Mouse (Mus musculus): ENCODE results near the gene Stk10.
"Not testable (repeated sequence)": the region's sequence is repeated elsewhere in the genome, so short reads cannot be mapped to it uniquely, and the experiment has no call there.

Stk10 gene

GRCm38 (mm10) chr11:32594122-32594521 is 61.0 kb downstream of the Stk10 start:
- no peak for DNase-seq (ENCODE audit: extremely low read depth, low read depth)

DNA sequence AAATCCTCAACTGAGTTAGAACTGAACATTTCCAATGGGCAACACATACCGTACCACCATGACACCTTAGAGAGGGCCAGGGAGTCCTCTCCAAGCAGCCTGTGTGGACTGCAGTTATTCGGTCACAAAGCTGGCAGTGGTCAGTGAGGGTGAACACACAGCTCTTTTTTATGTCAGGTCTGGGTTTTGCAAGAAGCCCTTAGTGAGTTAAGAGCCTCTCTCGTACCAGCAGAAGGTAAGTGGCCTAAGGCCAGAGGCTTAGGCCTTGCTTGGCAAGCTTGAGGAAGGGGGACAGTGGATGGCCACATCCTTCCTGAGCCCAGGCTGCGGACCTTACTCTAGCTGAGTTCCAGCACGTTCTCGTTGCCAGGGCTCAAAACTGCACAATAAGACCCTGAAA is 67.3 kb downstream of the Stk10 start:
- no peak for DNase-seq (ENCODE audit: extremely low read depth, low read depth)

DNA sequence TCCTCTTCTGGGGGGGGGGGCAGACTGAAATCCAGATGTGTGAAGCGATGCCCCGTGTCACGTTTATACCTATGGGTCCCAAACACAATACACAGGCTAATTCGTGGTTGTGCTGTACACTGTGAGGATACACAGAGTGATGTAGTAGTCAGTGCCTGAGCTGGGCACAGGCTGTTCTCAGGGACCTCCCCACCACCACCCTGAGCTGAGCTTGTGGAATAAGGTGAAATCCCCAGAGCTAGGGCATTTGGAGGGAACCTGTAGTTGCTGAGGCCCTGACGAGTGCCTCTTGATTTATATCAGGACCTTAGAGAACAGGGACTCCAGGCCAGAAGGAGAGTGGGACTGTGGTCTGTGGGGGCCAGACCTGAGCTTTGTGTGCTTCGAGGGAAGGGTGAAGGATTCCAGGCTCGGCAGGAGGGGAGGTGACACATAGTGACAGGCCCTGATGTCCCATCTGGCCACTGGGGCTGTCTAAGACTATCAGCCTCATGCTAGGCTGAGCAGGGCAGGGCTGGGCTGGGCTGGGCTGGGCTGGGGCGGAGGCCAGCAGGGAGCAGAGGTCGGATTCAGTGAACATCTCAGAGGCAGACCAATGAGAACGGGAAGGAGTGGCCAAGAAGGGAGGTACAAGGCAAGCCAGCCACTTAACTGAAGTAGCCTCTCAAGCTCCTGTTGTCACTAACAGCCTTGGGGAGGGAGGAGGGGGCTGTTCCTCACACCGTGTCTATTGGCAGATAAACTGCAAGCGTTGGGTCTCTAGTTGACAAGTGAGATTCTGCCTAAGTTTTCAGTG is 68.6 kb downstream of the Stk10 start:
- no peak for DNase-seq (ENCODE audit: extremely low read depth, low read depth)

DNA sequence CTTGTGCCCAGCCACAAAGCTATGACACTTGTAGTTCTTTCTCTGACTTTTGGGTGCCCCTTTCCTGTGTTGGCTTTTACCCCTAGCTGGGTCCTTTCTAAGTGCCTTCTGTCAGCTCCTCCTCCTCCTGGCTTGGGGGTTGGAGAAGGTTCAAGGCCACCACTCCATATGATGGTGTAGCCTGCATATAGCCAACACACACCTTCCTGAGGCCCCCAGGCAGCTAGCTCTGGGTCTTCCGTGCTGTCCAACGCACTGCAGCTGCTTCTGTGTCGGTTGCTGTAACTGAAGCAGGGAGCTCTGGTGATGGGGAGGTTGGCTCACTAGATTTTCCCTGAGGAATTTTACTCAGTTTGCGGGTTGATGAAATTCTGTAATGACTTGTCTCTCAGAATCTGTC is 71.6 kb downstream of the Stk10 start:
- no peak for DNase-seq (ENCODE audit: extremely low read depth, low read depth)

DNA sequence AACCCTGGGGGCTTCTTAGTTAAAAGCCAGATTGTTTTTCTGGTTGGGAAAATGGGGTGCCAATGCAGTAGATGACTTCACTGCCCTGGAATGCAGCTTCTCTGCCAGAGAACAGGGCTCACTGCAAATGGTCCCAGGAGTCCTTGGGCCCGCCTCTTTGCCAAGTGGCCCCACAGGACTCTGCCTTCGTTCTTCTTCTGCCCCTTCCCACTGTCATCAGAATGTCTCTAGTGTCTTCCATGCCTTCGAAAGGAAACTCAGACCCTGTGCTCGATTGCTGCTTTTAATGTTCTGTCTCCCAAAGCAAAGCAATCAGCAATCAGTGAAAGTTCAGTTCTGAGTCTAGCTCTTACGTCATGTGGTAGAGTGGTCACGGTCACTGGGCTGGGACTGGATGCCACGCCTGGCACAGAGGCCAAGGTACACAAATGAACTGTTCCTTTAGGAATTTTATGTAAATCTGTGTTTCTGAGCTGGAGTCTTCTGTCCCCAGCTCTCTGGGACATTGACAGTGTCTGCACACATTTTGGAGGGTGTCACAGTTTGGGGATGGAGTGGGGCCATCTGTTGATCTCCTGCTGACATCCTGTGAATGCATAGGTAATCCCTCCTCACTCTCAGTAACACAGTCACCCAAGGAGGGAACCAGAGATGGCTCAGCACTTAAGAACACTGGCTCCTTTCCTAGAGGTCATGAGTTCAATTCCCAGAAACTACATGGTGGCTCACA is 72.2 kb downstream of the Stk10 start:
- DNase-seq (ENCODE audit: extremely low read depth, low read depth): no peak

DNA sequence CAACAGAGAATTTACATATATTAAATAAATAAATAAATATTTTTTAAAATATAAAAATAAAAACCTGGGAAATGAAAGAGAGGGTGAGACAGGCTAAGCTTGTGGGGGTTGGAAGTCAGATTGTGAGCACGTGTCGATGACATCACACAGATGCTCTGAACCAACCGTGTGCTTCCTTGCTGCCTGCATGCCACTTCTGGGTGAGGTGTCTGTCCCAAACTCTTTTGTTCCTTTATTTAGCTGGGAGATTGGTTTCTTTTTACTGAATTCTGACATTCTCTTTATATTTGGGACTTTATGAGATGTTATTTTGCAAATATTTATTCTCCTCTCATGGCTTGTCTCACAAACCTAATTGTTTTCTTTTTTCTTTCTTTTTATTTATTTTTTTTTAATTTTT is 72.8 kb downstream of the Stk10 start:
- DNase-seq (ENCODE audit: extremely low read depth, low read depth): no peak

GRCm38 (mm10) chr11:32607319-32607718 is 74.2 kb downstream of the Stk10 start:
- no peak for DNase-seq (ENCODE audit: extremely low read depth, low read depth)

- DNase-seq (ENCODE audit: extremely low read depth, low read depth): no peak
These were observed 77.5 kb downstream of the Stk10 start for GRCm38 (mm10) chr11:32610616-32611015.

DNA sequence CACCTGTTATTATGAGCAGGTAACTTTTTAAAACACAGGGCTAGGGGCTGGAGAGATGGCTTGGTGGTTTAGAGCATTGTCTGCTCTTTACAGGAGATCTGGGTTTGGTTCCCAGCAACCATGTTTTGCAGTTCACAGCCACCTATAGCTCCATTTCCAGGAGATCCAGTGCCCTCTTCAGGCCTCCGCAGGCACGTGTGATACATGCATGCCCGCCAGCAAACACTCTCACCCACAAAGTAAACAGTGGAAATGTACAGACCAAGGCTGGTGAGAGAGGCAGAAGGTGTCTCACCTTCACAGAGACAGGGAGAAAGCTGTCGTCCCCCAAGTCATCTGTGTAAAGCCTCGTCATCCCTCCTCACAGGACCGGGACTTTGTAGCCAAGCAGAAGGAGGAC is 79.2 kb downstream of the Stk10 start:
- DNase-seq (ENCODE audit: extremely low read depth, low read depth): no peak

GRCm38 (mm10) chr11:32614463-32614862 is 81.4 kb downstream of the Stk10 start:
- DNase-seq (ENCODE audit: extremely low read depth, low read depth): no peak

DNA sequence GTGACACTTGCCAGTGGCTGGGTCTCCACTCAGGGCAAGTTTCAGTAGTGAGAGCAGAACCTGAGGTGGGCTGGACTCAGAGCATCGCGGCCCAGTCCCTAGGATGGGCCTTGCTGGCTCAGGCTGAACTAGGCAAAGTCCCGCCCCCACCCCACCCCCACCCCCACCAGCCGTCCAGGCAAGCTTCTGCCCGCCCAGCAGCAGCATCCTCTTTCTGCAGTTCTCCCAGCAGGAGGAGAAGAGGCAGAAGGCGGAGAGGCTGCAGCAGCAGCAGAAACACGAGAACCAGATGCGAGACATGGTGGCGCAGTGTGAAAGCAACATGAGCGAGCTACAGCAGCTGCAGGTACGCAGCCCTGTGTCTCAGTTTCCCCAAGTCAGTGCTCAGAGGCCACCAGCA is 82.5 kb downstream of the Stk10 start:
- DNase-seq (ENCODE audit: extremely low read depth, low read depth): no peak

- DNase-seq (ENCODE audit: extremely low read depth, low read depth): no peak
These were observed 83.0 kb downstream of the Stk10 start for GRCm38 (mm10) chr11:32616091-32616490.

GRCm38 (mm10) chr11:32618036-32618435 is 84.9 kb downstream of the Stk10 start:
- no peak for DNase-seq (ENCODE audit: extremely low read depth, low read depth)

DNA sequence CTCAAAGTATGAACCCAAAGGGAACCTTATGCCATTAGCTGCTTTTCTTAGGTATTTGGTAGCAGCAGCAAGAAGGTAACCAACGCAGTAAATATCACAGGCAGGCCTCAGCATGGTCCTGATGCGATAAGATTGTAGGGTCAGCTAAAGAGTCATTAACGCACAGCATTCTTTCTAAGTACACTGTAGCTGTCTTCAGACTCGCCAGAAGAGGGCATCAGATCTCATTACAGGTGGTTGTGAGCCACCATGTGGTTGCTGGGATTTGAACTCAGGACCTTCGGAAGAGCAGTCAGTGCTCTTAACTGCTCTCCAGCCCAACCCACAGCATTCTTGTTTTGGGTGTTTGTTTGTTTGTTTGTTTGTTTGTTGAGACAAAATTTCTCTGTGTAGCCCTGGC is 85.5 kb downstream of the Stk10 start:
- DNase-seq (ENCODE audit: extremely low read depth, low read depth): not testable (repeated sequence)

DNA sequence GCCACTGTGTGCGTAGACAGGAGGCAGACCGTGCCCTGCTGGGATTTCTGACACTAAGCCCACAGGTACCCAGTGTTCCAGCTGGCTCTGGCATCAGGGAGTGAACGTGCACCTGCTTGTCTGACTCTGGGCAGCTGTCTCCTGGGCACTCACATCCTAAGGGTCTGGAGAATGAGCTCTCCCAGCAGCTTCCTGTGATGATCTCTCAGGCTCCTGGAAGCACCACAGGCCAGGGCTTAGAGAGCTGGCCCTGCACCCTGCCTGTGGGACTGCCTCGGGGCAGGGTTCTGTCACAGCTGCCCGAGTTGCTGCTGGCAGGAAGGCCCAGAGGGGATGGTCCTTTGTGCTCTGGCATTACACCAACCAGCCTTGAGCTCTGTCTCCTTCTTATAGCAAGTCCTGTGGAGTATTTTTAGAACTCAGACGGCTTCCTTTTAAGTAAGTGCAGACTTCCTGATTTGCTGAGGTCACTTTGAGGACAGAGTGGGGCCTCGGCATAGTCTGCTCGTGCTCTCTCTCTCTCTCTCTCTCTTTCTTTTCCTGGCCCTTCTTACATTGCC is 86.2 kb downstream of the Stk10 start:
- DNase-seq (ENCODE audit: extremely low read depth, low read depth): no peak

- DNase-seq (ENCODE audit: extremely low read depth, low read depth): no peak
These were observed 86.9 kb downstream of the Stk10 start for GRCm38 (mm10) chr11:32619866-32620456.

DNA sequence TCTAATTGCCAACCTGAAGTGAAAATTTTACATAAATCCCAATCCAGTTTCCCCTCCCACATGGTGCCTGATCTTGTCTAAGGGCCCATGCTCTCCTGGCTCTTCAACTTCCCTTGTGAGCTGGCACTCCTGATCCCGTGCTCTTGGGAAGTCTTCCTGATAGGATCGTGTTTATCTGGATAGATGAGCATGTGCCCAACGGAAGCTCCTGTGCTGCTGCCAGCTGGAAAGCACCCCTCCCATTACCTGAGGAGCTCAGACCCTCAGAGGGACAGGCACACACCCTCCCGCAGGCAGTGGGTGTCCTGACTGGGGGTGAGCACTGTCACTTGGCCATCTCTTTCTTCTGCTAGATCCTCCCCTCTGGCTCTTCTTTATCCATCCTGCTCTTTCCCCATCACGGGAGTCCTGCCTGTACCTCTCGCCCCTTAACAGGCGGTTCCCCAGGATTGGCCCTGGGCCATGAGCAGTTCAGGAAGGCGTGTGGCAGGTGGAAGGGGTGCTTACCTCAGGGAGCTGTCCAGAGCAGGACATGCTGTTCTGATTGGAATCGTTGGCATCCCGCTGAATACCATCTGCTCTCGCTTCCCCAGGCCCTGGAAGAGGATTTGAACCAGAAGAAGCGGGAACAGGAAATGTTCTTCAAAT is 88.8 kb downstream of the Stk10 start:
- no peak for DNase-seq (ENCODE audit: extremely low read depth, low read depth)

- DNase-seq (ENCODE audit: extremely low read depth, low read depth): no peak
These were observed 89.5 kb downstream of the Stk10 start for GRCm38 (mm10) chr11:32622479-32623190.

DNA sequence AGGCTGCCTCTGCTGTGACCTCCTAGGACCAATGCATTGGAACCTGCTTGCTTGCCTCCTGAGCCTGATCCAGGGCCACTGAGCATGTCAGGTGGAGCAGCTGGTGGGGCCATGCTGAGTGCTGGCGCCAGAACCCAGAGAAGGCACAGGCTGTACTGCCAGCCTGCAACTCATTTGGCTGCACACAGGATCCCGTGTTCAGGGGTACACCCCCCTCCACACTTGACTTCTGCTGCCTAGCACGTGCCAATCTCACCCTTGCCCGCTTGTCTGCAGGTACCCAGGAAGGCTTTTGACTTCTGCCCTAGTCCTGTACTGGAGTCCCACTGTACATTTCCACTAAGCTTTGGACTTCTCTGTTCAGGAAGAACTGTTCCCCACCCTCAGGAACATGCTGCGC is 90.1 kb downstream of the Stk10 start:
- DNase-seq (ENCODE audit: extremely low read depth, low read depth): no peak

DNA sequence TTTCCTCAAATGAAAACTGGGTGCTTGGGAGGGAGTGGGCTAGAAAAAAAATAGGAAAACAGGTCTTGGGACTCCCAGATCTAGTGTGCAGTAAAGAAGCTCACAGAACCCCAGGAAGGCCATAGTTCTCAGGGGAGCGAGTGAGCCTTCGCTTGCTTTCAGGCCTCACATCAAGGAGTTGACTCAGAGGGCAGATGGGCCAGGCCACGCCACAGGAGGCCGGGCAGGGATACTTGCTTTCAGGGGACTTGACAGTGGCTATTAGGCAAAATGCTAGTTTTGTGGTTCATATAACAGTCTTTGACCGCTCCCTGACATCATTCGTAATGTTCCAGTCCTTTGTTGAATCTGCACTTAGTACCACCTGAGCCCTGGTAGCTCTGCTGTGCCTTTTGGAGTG is 90.8 kb downstream of the Stk10 start:
- DNase-seq (ENCODE audit: extremely low read depth, low read depth): no peak

DNA sequence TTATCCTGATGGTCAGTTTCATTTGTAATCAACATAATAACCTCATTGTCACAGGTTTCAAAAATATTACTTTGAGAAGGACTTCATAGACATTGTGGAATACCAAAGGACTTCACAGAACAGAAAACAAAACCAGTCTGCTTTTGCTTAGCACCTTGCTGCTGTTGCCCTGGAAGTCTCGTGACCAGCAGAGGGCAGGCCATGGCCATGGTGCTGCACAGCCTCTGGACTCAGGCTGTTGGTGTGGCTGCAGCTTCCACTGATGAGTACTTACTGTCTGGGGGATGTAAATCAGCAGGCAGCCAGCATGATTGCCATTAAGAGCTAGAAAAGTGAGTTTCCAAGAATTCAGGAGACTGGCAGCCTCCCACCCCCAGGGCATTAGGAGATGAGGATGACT is 92.6 kb downstream of the Stk10 start:
- DNase-seq (ENCODE audit: extremely low read depth, low read depth): no peak
